Mouse (Mus musculus): ENCODE data around the gene Gm5728.
"Not testable (repeated sequence)": the region's sequence is repeated elsewhere in the genome, so short reads cannot be mapped to it uniquely, and the experiment has no call there.

Gene Gm5728

DNA sequence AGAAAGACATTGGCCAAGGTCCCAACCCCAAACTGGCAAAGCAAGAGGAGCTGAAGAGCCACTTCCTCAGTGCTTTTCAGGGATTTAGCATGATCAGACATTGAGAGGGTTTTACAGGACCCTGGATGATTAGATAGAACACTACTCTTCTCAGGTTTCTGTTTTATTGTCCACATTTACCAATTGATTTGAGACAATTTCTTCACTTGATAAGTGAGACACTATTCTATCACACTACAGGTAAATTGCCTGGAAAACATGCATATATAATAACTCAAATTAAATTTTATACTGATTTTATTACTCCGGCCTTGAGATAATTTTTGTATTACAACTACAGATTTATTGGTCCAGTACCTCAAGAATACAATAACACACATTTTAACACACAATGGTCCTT is at the start of gene Gm5728:
Gene Gm5728, minus strand, starts transcription at position 101 of the 400 bp plus-strand sequence.
- not testable (repeated sequence) for DNase-seq

DNA sequence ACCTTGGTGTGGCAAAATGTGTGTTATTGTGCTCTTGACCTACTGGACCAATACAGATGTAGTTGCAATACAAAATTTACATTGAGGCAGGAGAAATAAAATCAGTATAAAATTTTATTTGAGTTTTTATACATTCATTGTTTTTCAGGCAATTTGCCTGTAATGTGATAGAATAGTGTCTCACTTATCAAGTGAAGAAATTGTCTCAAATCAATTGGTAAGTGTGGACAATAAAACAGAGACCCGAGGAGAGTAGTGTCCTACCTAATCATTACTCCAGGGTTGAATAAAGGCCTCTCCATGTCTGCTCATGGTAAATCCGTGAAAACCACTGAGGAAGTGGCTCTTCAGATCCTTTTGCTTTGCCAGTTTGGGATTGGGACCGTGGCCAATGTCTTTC is 42.4 kb upstream of the Gm5728 start, which contains the start of gene Vmn1r100:
Gene Vmn1r100, plus strand, starts transcription at position 301 of the 400 bp plus-strand sequence.
- not testable (repeated sequence) for DNase-seq

DNA sequence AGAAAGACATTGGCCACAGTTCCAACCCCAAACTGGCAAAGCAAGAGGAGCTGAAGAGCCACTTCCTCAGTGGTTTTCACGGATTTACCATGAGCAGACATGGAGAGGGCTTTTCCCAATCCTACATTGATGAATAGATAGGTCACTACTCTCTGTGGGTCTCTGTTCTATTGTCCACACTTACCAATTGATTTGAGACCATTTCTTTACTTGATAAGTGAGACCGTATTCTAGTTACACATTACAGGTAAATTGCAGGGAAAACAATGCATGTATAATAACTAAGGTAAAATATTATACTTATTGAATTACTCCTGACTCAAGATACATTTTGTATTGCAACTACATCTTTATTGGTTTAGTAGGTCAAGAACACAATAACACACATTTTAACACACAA is 41.2 kb downstream of the Gm5728 start, which contains the start of gene Gm4133:
Gene Gm4133, minus strand, starts transcription at position 101 of the 400 bp plus-strand sequence.
- not testable (repeated sequence) for DNase-seq
